Mouse (Mus musculus) embryonic fibroblast, embryonic 13.5 days (primary cell): ENCODE results near the gene Pde10a.

Source experiments
- CTCF ChIP-seq: IDR thresholded peaks from 2 replicates; pipeline ENCODE4 v1.5.1; 2011; ENCODE audit warnings: mild to moderate bottlenecking, control low read depth, low read length, moderate library complexity, borderline replicate concordance; ENCODE audit not compliant: insufficient read depth
- POLR2A ChIP-seq: IDR thresholded peaks from 2 replicates; pipeline ENCODE4 v1.6.1; 2011; ENCODE audit warnings: low read depth, mild to moderate bottlenecking, control low read depth, low read length, moderate library complexity

DNA sequence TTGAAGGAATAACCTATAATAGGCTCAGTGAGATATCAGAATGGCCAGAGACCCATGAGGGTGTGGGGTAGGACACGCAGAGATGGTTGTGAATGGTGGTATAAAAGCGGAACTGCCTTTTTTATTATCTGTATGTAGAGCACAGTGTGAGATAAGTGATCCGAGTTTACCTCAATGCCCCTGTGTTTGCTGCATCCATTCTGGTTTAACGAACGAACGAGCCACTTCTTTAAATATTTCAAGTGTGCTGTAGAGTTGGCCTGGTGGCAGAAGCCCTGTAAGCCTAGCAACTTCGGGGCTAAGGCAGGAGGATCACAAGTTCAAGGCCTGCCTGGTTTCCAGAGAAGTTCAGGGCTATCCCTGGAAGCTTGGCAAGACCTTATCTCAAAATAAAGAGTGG, 346.2 kb downstream of the Pde10a start:
- TF ChIP-seq CTCF: no peak
- TF ChIP-seq POLR2A: no peak
